Mouse (Mus musculus) cortical plate, adult 2 months (tissue): ENCODE data around the gene Prpsap1.

Experiments used
- CTCF ChIP-seq: fragments of 200-500 bp; IDR thresholded peaks from 2 replicates; pipeline ENCODE4 v1.5.1; 2011; ENCODE audit warnings: mild to moderate bottlenecking, control low read depth, low read length; ENCODE audit not compliant: insufficient read depth; ENCODE audit errors: extremely low read depth
- POLR2A ChIP-seq: fragments of 200-500 bp; IDR thresholded peaks from 2 replicates; pipeline ENCODE4 v1.6.1; 2011; ENCODE audit warnings: mild to moderate bottlenecking, low read length, control low read depth; ENCODE audit not compliant: insufficient read depth; ENCODE audit errors: extremely low read depth

DNA sequence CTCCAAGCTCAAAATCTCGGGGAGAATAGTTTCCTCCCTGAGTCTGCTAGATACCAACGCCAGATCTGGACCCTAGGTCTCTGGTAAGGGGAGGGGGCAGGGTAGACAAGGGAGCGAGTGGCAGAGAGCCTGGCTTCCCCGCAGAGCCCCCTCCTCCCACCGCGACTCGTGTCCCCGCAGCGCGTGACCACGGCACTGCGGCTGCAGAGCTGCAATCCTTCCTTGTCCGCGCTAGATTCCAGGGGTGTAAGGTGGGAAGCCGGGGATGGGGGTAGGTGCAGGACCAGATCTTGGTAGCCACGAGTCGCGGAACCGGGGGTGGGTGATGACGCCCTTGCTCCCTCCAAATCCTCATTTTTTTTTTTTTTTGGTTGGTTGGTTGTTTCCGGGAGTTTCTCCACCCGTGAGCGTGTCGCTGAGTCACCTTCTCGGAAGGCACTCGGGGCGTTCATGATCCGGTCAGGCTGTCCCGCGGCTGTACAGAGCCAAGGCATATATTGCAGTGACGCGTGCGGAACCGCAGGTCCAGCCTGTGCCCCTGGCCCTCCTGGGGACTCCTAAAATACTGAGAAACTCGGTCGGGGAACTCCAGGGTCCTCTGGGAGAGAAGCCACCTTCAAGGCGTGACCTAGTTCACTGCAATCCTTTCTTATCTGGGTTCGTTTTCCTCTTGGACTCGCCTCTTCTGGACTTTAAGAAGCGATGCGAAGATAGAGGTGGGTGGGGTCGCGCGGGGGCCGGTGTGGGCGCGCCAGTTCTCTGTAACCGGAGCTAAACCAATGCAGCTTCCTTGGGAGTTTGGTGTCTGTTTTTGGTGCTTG is 37.6 kb upstream of the Prpsap1 start:
- TF ChIP-seq POLR2A: no peak
- TF ChIP-seq CTCF: no peak
